Mouse (Mus musculus) testis, postnatal 10 days (tissue): Measurements from ENCODE around the gene Fam227a.

Source experiments
- DNase-seq: peaks from one replicate; pipeline ENCODE4 v3.0.0; 2021; ENCODE audit warnings: low spot score

Fam227a gene

DNA sequence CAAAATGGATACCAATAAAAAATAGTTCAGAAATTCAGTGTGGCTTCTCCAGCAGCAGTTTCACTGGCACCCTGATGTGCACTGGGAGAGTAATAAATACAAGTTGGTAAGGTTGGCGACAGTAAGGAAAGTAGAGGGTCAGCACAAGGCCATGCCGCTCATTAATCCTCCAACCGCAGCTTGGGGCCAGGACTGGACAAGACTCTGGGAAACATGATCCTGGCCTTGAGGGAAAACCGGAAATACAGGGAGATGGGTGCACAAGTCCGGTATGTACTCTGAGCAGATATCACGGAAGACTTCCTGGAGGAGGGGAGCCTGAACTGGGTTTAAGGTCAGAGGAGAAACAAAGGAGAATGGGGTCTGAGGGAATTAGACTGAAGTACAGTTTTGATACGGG, 43.3 kb downstream of the Fam227a start:
- no peak for DNase-seq

- DNase-seq: no peak
Observed at GRCm38 (mm10) chr15:79609226-79609625, 49.5 kb downstream of the Fam227a start.

GRCm38 (mm10) chr15:79608214-79608613, 50.5 kb downstream of the Fam227a start:
- no peak for DNase-seq

DNA sequence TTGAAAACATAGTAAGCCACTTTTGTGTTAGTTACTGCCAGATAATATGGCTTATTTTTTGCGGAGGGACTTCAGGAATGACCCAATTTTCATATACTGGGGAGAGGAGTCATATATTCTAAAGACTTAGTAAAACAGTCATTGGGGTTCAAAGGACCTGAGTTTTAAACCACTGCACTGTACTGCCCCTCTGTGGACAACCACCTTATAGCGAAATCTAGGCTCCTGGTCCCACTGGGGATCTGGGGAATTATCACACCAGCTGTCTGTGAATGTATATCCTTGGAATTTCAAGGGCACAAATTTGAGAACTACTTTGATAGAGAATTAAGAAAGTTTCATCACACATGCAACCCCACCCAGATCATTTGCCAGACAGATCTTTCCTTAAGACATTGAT, 51.0 kb downstream of the Fam227a start:
- no peak for DNase-seq

DNA sequence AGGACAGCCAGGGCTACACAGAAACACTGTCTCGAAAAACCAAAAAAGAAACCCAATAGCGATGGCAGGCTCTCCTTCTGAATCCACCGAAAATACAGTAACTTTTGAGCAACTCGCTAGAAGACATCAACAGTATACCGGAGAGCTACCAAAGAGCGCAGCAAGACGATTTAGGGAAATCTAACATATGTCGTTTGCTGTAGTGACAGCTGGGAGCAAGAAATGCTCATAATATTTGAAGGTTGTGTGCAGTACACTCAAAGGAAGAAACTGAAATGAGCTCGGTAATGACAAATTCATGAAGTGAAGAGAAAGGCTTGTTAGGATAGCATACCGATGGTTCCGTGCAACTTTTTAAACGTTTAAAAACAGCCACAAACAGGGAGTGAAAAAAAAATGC, 52.6 kb downstream of the Fam227a start:
- no peak for DNase-seq

DNA sequence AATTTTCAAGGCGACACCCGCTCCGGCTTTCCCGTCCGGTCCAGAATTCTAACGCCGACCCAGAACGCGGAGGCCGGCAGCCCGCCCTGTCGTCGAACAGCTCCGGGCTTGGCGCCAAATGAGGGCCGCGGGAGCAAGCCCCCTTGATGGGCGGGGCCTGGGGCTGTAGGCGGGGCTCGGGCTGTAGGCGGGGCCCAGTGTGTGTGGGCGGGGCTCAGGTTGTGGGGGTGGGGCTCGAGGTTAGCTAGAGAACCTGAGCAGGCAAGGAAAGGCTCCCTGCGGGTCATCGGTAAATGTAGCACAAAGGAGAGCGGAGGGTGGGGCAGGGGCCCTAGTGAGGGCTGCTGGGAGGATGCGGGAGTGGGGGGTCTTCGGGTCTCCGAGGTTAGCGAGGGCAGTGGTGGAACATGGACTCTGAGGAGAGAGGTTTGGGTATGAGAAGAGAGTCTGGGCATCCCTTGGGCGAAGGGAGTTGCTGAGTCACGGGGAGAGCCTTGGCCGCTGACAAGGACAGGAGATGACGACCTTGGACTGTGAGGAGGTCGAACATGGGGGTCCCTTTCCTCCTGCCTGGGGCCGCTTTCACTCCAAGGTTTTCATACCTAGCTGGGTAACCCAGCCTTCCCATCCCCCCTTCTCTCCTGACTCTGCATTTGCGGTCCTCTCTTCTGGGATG, 53.6 kb downstream of the Fam227a start, which contains the start of gene Dmc1:
Gene Dmc1 (minus strand): TSS at position 120 of the 676 bp plus-strand sequence.
- peak; percentile 91 for DNase-seq

- DNase-seq: no peak
Observed at GRCm38 (mm10) chr15:79600176-79600575, 58.6 kb downstream of the Fam227a start.

DNA sequence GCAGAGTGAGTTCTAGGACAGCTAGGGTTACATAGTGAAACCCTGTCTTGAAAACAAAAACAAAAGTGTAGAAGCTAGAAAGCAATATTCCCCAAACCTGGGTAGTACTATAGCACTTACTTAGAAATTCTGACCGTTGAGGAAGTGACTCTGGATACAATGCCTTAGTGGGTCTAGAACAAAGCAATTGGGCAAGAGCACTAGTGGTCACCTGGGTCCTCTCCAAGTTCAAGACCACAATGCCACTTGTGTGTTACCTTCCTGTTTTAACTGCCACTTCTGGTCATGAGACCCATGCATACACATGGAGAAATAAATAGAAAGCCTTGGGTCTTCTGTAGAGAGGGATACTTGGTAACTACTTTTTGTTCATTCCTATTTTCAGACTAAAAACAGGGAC, 60.0 kb downstream of the Fam227a start:
- DNase-seq: no peak

DNA sequence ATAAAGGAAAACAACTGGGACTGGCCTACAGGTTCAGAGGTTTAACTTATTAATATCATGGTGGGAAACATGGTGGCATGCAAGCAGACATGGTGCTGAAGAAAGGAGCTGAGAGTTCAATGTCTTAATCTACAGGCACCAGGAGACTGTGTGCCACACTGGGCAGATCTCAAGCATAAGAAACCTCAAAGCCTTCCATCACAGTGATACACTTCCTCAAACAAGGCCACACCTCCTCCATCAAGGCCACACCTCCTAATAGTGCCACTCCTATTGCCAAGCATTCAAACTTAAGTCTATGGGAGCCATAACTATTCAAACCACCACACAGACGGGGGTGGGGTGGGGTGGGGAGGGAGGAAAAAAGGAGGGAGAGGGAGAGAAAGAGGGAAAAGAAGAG, 77.2 kb downstream of the Fam227a start:
- DNase-seq: no peak

DNA sequence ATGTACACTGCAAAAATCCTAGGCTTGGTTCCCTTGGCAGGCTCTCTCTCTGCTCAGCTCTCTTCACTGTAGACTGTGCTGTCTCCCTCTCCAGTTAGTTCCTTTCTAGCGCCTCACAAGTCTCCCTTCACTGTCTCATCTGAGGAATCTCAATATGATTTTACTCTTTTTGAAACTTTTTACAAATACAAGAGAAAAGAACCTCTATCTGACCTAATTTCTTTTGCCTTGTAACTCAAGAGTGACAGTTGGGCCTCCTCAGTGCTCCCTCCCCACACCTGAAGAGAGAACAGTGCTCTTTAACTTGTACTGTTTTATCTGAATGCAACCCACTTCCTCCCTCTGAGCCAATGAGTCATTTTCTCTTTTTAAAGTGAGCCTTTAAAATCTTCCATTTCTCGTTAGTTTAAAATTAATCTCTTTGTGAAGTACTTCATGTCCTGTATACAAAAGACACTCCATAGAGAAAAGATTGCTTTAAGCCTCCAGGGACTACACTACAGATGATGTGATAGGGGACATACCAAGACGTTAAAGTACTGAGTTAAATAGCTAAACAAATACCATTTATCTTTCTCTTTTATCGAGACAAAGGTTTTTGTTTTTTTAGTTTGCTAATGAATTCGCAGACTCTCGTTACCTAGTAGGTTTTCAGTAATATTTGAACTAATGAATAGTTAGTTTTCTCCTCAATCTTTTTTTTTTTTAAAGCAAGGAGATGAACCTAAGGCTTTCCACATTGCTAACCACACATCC, 80.9 kb downstream of the Fam227a start:
- no peak for DNase-seq

GRCm38 (mm10) chr15:79576947-79577346, 81.8 kb downstream of the Fam227a start:
- no peak for DNase-seq

GRCm38 (mm10) chr15:79575543-79576222, 83.1 kb downstream of the Fam227a start:
- DNase-seq: no peak

GRCm38 (mm10) chr15:79562417-79562816, 96.3 kb downstream of the Fam227a start:
- DNase-seq: peak; percentile 17

GRCm38 (mm10) chr15:79559649-79560048, 99.1 kb downstream of the Fam227a start:
- DNase-seq: no peak
